Mouse (Mus musculus): ENCODE data around the gene Hdac1.

DNA sequence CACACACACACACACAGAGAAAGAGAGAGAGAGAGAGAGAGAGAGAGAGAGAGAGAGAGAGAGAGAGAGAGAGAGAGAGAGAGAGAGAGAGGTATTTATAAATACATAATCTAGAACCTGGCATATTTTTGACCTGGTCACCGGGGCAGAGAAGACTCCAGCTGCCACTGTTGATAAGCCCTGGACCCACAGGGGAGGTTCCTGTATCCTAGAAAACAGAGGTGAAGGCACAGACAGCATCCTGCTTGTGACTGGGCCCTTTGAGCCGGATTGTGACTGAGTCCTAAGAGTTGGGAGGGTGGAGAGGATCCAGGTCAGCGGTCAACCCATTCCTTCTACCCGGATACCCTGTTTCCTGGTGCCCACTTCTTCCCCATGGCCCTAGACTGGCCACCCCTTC is 46.4 kb upstream of the Hdac1 start:
- TF ChIP-seq CTCF (IDR thresholded peaks at IDR 0.05) (no peak), EP300 (IDR thresholded peaks at IDR 0.05) (no peak)

Data from lung, postnatal 0 days (tissue).